Mouse (Mus musculus) cortical plate, adult 2 months (tissue): Measurements from ENCODE around the gene Olfr825.

Experiments
- CTCF ChIP-seq: fragments of 200-500 bp; IDR thresholded peaks from 2 replicates; pipeline ENCODE4 v1.5.1; 2011; ENCODE audit warnings: mild to moderate bottlenecking, control low read depth, low read length; ENCODE audit not compliant: insufficient read depth; ENCODE audit errors: extremely low read depth
- POLR2A ChIP-seq: fragments of 200-500 bp; IDR thresholded peaks from 2 replicates; pipeline ENCODE4 v1.6.1; 2011; ENCODE audit warnings: mild to moderate bottlenecking, low read length, control low read depth; ENCODE audit not compliant: insufficient read depth; ENCODE audit errors: extremely low read depth

- TF ChIP-seq POLR2A (no peak), CTCF (no peak)
Observed at GRCm38 (mm10) chr10:130184086-130184485, 17.5 kb upstream of the Olfr825 start, which contains the start of gene Olfr826.
